Mouse (Mus musculus): Measurements from ENCODE around the gene Gm3336.

GRCm38 (mm10) chr8:70769858-70770257, 51.5 kb downstream of the Gm3336 start:
- TF ChIP-seq POLR2A (IDR thresholded peaks at IDR 0.05; ENCODE audit: low read depth, low read length) (no peak), CTCF (IDR thresholded peaks at IDR 0.05; ENCODE audit: extremely low read depth, insufficient read length, insufficient replicate concordance, low read depth, low read length) (no peak)

Data from small intestine, adult 2 months (tissue).